Mouse (Mus musculus) neural tube, embryonic 11.5 days (tissue): ENCODE measurements around the gene Lypd6b. TPM values are rescaled to one million over a fixed set of nuclear protein-coding genes. Genes with fewer than 3 reads are reported as not detected.

Source experiments
- ATAC-seq: fragments of 200-750 bp; cut with Nextera tagmentation; 2 replicates; pipeline ENCODE4 v1.8.0; 2017; ENCODE audit warnings: moderate number of reproducible peaks, mild to moderate bottlenecking, moderate TSS enrichment, moderate library complexity; ENCODE audit not compliant: insufficient read depth, low FRiP score, low TSS enrichment
- DNase-seq: peaks from one replicate; pipeline ENCODE4 v3.0.0-alpha.2; 2015; ENCODE audit warnings: low spot score
- H3K27ac ChIP-seq: fragments of 300-500 bp; sonication (generic); 2 replicates; pipeline ENCODE4 v1.5.1; 2014; ENCODE audit warnings: low read depth, mild to moderate bottlenecking, low read length
- H3K27me3 ChIP-seq: fragments of 300-500 bp; sonication (generic); 2 replicates; pipeline ENCODE4 v1.6.1; 2014; ENCODE audit warnings: mild to moderate bottlenecking, low read length, mixed read lengths; ENCODE audit not compliant: control insufficient read depth, insufficient read depth
- H3K36me3 ChIP-seq: fragments of 300-500 bp; sonication (generic); 2 replicates; pipeline ENCODE4 v1.6.1; 2014; ENCODE audit warnings: mild to moderate bottlenecking, low read length, moderate library complexity, mixed read lengths; ENCODE audit not compliant: control insufficient read depth, insufficient read depth
- H3K4me1 ChIP-seq: fragments of 300-500 bp; sonication (generic); 2 replicates; pipeline ENCODE4 v1.6.1; 2014; ENCODE audit warnings: low read length, mixed read lengths; ENCODE audit not compliant: control insufficient read depth, insufficient read depth
- H3K4me2 ChIP-seq: fragments of 300-500 bp; sonication (generic); 2 replicates; pipeline ENCODE4 v1.6.1; 2014; ENCODE audit warnings: low read depth, mild to moderate bottlenecking, moderate library complexity
- H3K4me3 ChIP-seq: fragments of 300-500 bp; sonication (generic); 2 replicates; pipeline ENCODE4 v1.5.1; 2014; ENCODE audit warnings: low read depth, low read length
- H3K9ac ChIP-seq: fragments of 300-500 bp; sonication (generic); 2 replicates; pipeline ENCODE4 v1.6.1; 2014; ENCODE audit warnings: mild to moderate bottlenecking, low read length
- H3K9me3 ChIP-seq: fragments of 300-500 bp; sonication (generic); 2 replicates; pipeline ENCODE4 v1.6.1; 2016; ENCODE audit warnings: low read length; ENCODE audit not compliant: control insufficient read depth
- WGBS: fragments of 180-500 bp; shearing (Covaris S2); extraction: QIAGEN DNeasy Blood & Tissue Kit; methylation state at CpG from one replicate; pipeline ENCODE4 v1.1.7; 2014; 5-methylcytosine and 5-hydroxymethylcytosine counted together
- polyA plus RNA-seq: library from polyadenylated mRNA; unstranded; fragments of >200 nt; fragmentation: Nextera tagmentation; extraction: Ambion mirVana; gene quantifications from 2 replicates; pipeline ENCODE4 v1.2.1, GENCODE M21; 2014

Gene Lypd6b
- polyA plus RNA-seq, 1 experiment from 2014 or later = 1.3 TPM

GRCm38 (mm10) chr2:49746947-49747346 lies 40.5 kb upstream of the Lypd6b start:
- H3K27me3 ChIP-seq = no peaks in the 10 kb centered on the region
- DNase-seq = no peak
- WGBS = 85% methylated on average over 7 of the region's 7 CpGs
- H3K4me1 ChIP-seq = peaks cover 10% of the 10 kb centered on the region
- H3K9me3 ChIP-seq = no peaks in the 10 kb centered on the region
- no peak overlapping the region for H3K4me2 ChIP-seq
- H3K9ac ChIP-seq = no peak overlapping the region
- H3K36me3 ChIP-seq = peaks cover 2% of the 10 kb centered on the region
- ATAC-seq = no peak
- no peak overlapping the region for H3K4me3 ChIP-seq
- H3K27ac ChIP-seq = no peak overlapping the region

- DNase-seq = no peak
- H3K36me3 ChIP-seq = peaks cover 2% of the 10 kb centered on the region
- H3K9me3 ChIP-seq = no peaks in the 10 kb centered on the region
- H3K4me2 ChIP-seq = no peak overlapping the region
- ATAC-seq = no peak
- H3K4me3 ChIP-seq = no peak overlapping the region
- WGBS = 84% methylated on average over 2 of the region's 2 CpGs
- H3K27ac ChIP-seq = no peak overlapping the region
- H3K27me3 ChIP-seq = no peaks in the 10 kb centered on the region
- no peak overlapping the region for H3K9ac ChIP-seq
- H3K4me1 ChIP-seq = peaks cover 10% of the 10 kb centered on the region
Observed at GRCm38 (mm10) chr2:49747670-49748069, 39.8 kb upstream of the Lypd6b start.

- Histone ChIP-seq H3K9ac (no peak overlapping the region), H3K36me3 (peaks cover 6% of the 10 kb centered on the region), H3K9me3 (no peaks in the 10 kb centered on the region), H3K4me3 (no peak overlapping the region), H3K4me1 (peaks cover under 1% of the 10 kb centered on the region; the same call in 1 of the 2 replicates), H3K27ac (no peak overlapping the region), H3K4me2 (no peak overlapping the region), H3K27me3 (no peaks in the 10 kb centered on the region)
- DNase-seq (peak; percentile 48), ATAC-seq (no peak)
- 80% methylated on average over 14 of the region's 14 CpGs for WGBS
Observed at GRCm38 (mm10) chr2:49748628-49749342, 38.7 kb upstream of the Lypd6b start.

- H3K4me3 ChIP-seq = no peak overlapping the region
- H3K27ac ChIP-seq = no peak overlapping the region
- no peak overlapping the region for H3K4me2 ChIP-seq
- no peak for ATAC-seq
- no peaks in the 10 kb centered on the region for H3K27me3 ChIP-seq
- no peak overlapping the region for H3K9ac ChIP-seq
- H3K9me3 ChIP-seq = no peaks in the 10 kb centered on the region
- peaks cover 6% of the 10 kb centered on the region for H3K36me3 ChIP-seq
- DNase-seq = no peak
- 88% methylated on average over 11 of the region's 11 CpGs for WGBS
- no peaks in the 10 kb centered on the region for H3K4me1 ChIP-seq
Observed at GRCm38 (mm10) chr2:49749730-49750576, 37.5 kb upstream of the Lypd6b start.

GRCm38 (mm10) chr2:49751544-49752210 lies 35.8 kb upstream of the Lypd6b start:
- 84% methylated on average over 10 of the region's 10 CpGs for WGBS

GRCm38 (mm10) chr2:49752211-49752607 lies 35.3 kb upstream of the Lypd6b start:
- no peak overlapping the region for H3K9ac ChIP-seq
- no peak for DNase-seq
- no peaks in the 10 kb centered on the region for H3K4me1 ChIP-seq
- no peak overlapping the region for H3K4me3 ChIP-seq
- 94% methylated on average over 8 of the region's 8 CpGs for WGBS
- H3K27me3 ChIP-seq = no peaks in the 10 kb centered on the region
- no peaks in the 10 kb centered on the region for H3K9me3 ChIP-seq
- H3K36me3 ChIP-seq = peaks cover 8% of the 10 kb centered on the region
- ATAC-seq = no peak
- no peak overlapping the region for H3K4me2 ChIP-seq
- no peak overlapping the region for H3K27ac ChIP-seq

More at GRCm38 (mm10) chr2:49751544-49752210, 35.8 kb upstream of the Lypd6b start:
- DNase-seq (no peak), ATAC-seq (no peak)
- Histone ChIP-seq H3K4me1 (no peaks in the 10 kb centered on the region), H3K36me3 (peaks cover 6% of the 10 kb centered on the region), H3K4me2 (no peak overlapping the region), H3K27ac (no peak overlapping the region), H3K9me3 (no peaks in the 10 kb centered on the region), H3K4me3 (no peak overlapping the region), H3K9ac (no peak overlapping the region), H3K27me3 (no peaks in the 10 kb centered on the region)

- Histone ChIP-seq H3K36me3 (peaks cover 13% of the 10 kb centered on the region), H3K4me1 (no peaks in the 10 kb centered on the region), H3K9ac (no peak overlapping the region), H3K27ac (no peak overlapping the region), H3K27me3 (no peaks in the 10 kb centered on the region), H3K4me2 (no peak overlapping the region), H3K9me3 (no peaks in the 10 kb centered on the region), H3K4me3 (no peak overlapping the region)
- 85% methylated on average over 3 of the region's 3 CpGs for WGBS
- DNase-seq (no peak), ATAC-seq (no peak)
Observed at GRCm38 (mm10) chr2:49753062-49753461, 34.4 kb upstream of the Lypd6b start.

- no peaks in the 10 kb centered on the region for H3K27me3 ChIP-seq
- H3K4me2 ChIP-seq = no peak overlapping the region
- DNase-seq (peak; percentile 58), ATAC-seq (no peak)
- no peak overlapping the region for H3K4me3 ChIP-seq
- no peaks in the 10 kb centered on the region for H3K4me1 ChIP-seq
- H3K9me3 ChIP-seq = no peaks in the 10 kb centered on the region
- H3K36me3 ChIP-seq = peaks cover 13% of the 10 kb centered on the region
- no peak overlapping the region for H3K9ac ChIP-seq
- H3K27ac ChIP-seq = no peak overlapping the region
- 63% methylated on average over 2 of the region's 2 CpGs for WGBS
Observed at GRCm38 (mm10) chr2:49755054-49755453, 32.4 kb upstream of the Lypd6b start.
